In genomic region chr7:56729225-56729624, GRCm38 (mm10) we compare ENCODE assay signal across 14 mouse cellular contexts.
"Had no signal": no experiment of that assay in that cellular context is flagged by ENCODE, and none has a peak within 500 bp of the region (broad histone marks: within the 10 kb centered on the region; RNA-seq: fewer than 3 reads in every experiment).

No protein-coding gene starts in this region.

- H3K27ac ChIP-seq: limb, embryonic 10.5 days; liver, embryonic 15.5 days; midbrain, embryonic 13.5 days; neural tube, embryonic 15.5 days; stomach, embryonic 15.5 days had no signal

- DNase-seq: kidney, adult 18-20 months; kidney, postnatal 10 days; kidney, postnatal 4 days; lung, adult 2 months; lung, postnatal 36 days; right cerebral cortex, postnatal 4 days; spleen, adult 18-20 months; thymus, postnatal 36 days had no signal

- H3K4me3 ChIP-seq: limb, embryonic 10.5 days; liver, embryonic 15.5 days; midbrain, embryonic 13.5 days; myocyte; neural tube, embryonic 15.5 days; stomach, embryonic 15.5 days had no signal
